Mouse (Mus musculus) cortical plate, adult 2 months (tissue): ENCODE results near the gene Elf2.

Experiments used
- CTCF ChIP-seq: fragments of 200-500 bp; IDR thresholded peaks from 2 replicates; pipeline ENCODE4 v1.5.1; 2011; ENCODE audit warnings: mild to moderate bottlenecking, control low read depth, low read length; ENCODE audit not compliant: insufficient read depth; ENCODE audit errors: extremely low read depth
- POLR2A ChIP-seq: fragments of 200-500 bp; IDR thresholded peaks from 2 replicates; pipeline ENCODE4 v1.6.1; 2011; ENCODE audit warnings: mild to moderate bottlenecking, low read length, control low read depth; ENCODE audit not compliant: insufficient read depth; ENCODE audit errors: extremely low read depth

- TF ChIP-seq CTCF (no peak), POLR2A (no peak)
Measured at GRCm38 (mm10) chr3:51248600-51248999, 91.9 kb downstream of the Elf2 start.
